Mouse (Mus musculus) olfactory bulb, adult 2 months (tissue): Measurements from ENCODE around the gene Gm4450. TPM values are rescaled to one million over a fixed set of nuclear protein-coding genes. Genes with fewer than 3 reads are reported as not detected.
A peak's percentile ranks its signal among the peaks of the same experiment; 100 is the strongest.

ENCODE experiments used
- H3K27ac ChIP-seq: fragments of 200-500 bp; 2 replicates; pipeline ENCODE4 v1.5.1; 2012; ENCODE audit warnings: low read depth, low read length; ENCODE audit not compliant: insufficient read depth
- H3K4me1 ChIP-seq: fragments of 200-500 bp; 2 replicates; pipeline ENCODE4 v1.6.1; 2012; ENCODE audit warnings: low read length; ENCODE audit not compliant: control insufficient read depth, insufficient read depth
- H3K4me3 ChIP-seq: fragments of 200-500 bp; 2 replicates; pipeline ENCODE4 v1.5.1; 2012; ENCODE audit warnings: mild to moderate bottlenecking, low read depth, low read length, moderate library complexity; ENCODE audit not compliant: insufficient read depth
- CTCF ChIP-seq: fragments of 200-500 bp; IDR thresholded peaks from 2 replicates; pipeline ENCODE4 v1.5.1; 2012; ENCODE audit warnings: low read depth, mild to moderate bottlenecking, low read length, moderate library complexity; ENCODE audit not compliant: insufficient read depth
- POLR2A ChIP-seq: fragments of 200-500 bp; IDR thresholded peaks from 2 replicates; pipeline ENCODE4 v1.6.1; 2012; ENCODE audit warnings: mild to moderate bottlenecking, low read depth, low read length, moderate library complexity; ENCODE audit not compliant: insufficient read depth
- WGBS: fragments of 180-500 bp; shearing (Covaris S2); methylation state at CpG from one replicate; pipeline ENCODE4 v1.1.7; 2018; 5-methylcytosine and 5-hydroxymethylcytosine counted together
- polyA plus RNA-seq: library from polyadenylated mRNA; stranded (reverse); fragments of >200 nt; gene quantifications from 2 replicates; pipeline ENCODE4 v1.2.4, GENCODE M21; 2012; ENCODE audit warnings: low replicate concordance; ENCODE audit not compliant: missing spikeins, insufficient read depth, insufficient read length

The Gm4450 gene
- polyA plus RNA-seq, 1 experiment: not detected

- TF ChIP-seq POLR2A (no peak), CTCF (no peak)
- H3K4me1 ChIP-seq: no peaks in the 10 kb centered on the region
- no peak overlapping the region for H3K4me3 ChIP-seq
- H3K27ac ChIP-seq: no peak overlapping the region
- WGBS: 76% methylated on average over 1 of the region's 1 CpGs
These were observed 21.9 kb downstream of the Gm4450 start for GRCm38 (mm10) chr3:98435030-98435429.

GRCm38 (mm10) chr3:98434088-98434816, 22.7 kb downstream of the Gm4450 start:
- H3K27ac ChIP-seq: no peak overlapping the region
- no peak for TF ChIP-seq CTCF
- no peak for TF ChIP-seq POLR2A
- no peak overlapping the region for H3K4me3 ChIP-seq
- WGBS: 60% methylated on average over 1 of the region's 1 CpGs
- no peaks in the 10 kb centered on the region for H3K4me1 ChIP-seq

GRCm38 (mm10) chr3:98428928-98429525, 27.9 kb downstream of the Gm4450 start:
- whole genome bisulfite sequencing: 75% methylated on average over 8 of the region's 8 CpGs
- Histone ChIP-seq H3K4me1 (peaks cover 13% of the 10 kb centered on the region), H3K27ac (no peak overlapping the region), H3K4me3 (no peak overlapping the region)
- TF ChIP-seq CTCF (no peak), POLR2A (no peak)

- Histone ChIP-seq H3K27ac (no peak overlapping the region), H3K4me3 (peak overlapping the region; percentile 68), H3K4me1 (peaks cover 13% of the 10 kb centered on the region)
- WGBS: 20% methylated on average over 17 of the region's 17 CpGs
- TF ChIP-seq CTCF (no peak), POLR2A (no peak)
These were observed 28.5 kb downstream of the Gm4450 start for GRCm38 (mm10) chr3:98428449-98428775.

- 1% methylated on average over 110 of the region's 110 CpGs for WGBS
- Histone ChIP-seq H3K27ac (no peak overlapping the region), H3K4me3 (peak overlapping the region; percentile 68), H3K4me1 (peaks cover 13% of the 10 kb centered on the region)
- TF ChIP-seq CTCF (no peak), POLR2A (0 out of 2 replicates have a peak, but pooled peaks have one; percentile 27)
These were observed 29.1 kb downstream of the Gm4450 start for GRCm38 (mm10) chr3:98427600-98428448.

GRCm38 (mm10) chr3:98427260-98427599, 29.7 kb downstream of the Gm4450 start:
- TF ChIP-seq POLR2A (no peak), CTCF (no peak)
- Histone ChIP-seq H3K4me3 (peak overlapping the region; percentile 68), H3K27ac (no peak overlapping the region), H3K4me1 (peaks cover 13% of the 10 kb centered on the region)
- WGBS: 2% methylated on average over 23 of the region's 23 CpGs

GRCm38 (mm10) chr3:98426749-98427148, 30.2 kb downstream of the Gm4450 start:
- Histone ChIP-seq H3K27ac (no peak overlapping the region), H3K4me3 (peak overlapping the region; percentile 68), H3K4me1 (peaks cover 13% of the 10 kb centered on the region)
- no peak for TF ChIP-seq POLR2A
- 47% methylated on average over 5 of the region's 5 CpGs for WGBS

- TF ChIP-seq CTCF: no peak
- 93% methylated on average over 4 of the region's 4 CpGs for WGBS
- no peak overlapping the region for H3K4me3 ChIP-seq
- peaks cover 12% of the 10 kb centered on the region for H3K4me1 ChIP-seq
- H3K27ac ChIP-seq: no peak overlapping the region
These were observed 34.0 kb downstream of the Gm4450 start for GRCm38 (mm10) chr3:98422926-98423325.

- 40% methylated on average over 4 of the region's 4 CpGs for WGBS
- no peak overlapping the region for H3K4me3 ChIP-seq
- peaks cover 9% of the 10 kb centered on the region for H3K4me1 ChIP-seq
- TF ChIP-seq CTCF (no peak), POLR2A (no peak)
- no peak overlapping the region for H3K27ac ChIP-seq
These were observed 37.2 kb downstream of the Gm4450 start for GRCm38 (mm10) chr3:98419786-98420070.
